Mouse (Mus musculus) heart, embryonic 15.5 days (tissue): ENCODE data around the gene Retnlb. TPM values are rescaled to one million over a fixed set of nuclear protein-coding genes. Genes with fewer than 3 reads are reported as not detected.
"Not testable (repeated sequence)": the region's sequence is repeated elsewhere in the genome, so short reads cannot be mapped to it uniquely, and the experiment has no call there.

ENCODE experiments used
- ATAC-seq: fragments of 200-750 bp; cut with Nextera tagmentation; replicated peaks from 2 replicates; pipeline ENCODE4 v1.8.0; 2017; ENCODE audit warnings: low read depth, moderate TSS enrichment; ENCODE audit not compliant: insufficient number of reproducible peaks, insufficient read depth, low FRiP score
- H3K27ac ChIP-seq: fragments of 300-500 bp; sonication (generic); 2 replicates; pipeline ENCODE4 v1.5.1; 2015; ENCODE audit warnings: mild to moderate bottlenecking, inconsistent platforms
- H3K27me3 ChIP-seq: fragments of 300-500 bp; sonication (generic); 2 replicates; pipeline ENCODE4 v1.6.1; 2015; ENCODE audit warnings: inconsistent platforms
- H3K36me3 ChIP-seq: fragments of 300-500 bp; sonication (generic); 2 replicates; pipeline ENCODE4 v1.6.1; 2015; ENCODE audit warnings: mild to moderate bottlenecking, inconsistent platforms
- H3K4me1 ChIP-seq: fragments of 300-500 bp; sonication (generic); replicated peaks from 2 replicates; pipeline ENCODE4 v1.6.1; 2015; ENCODE audit warnings: inconsistent platforms
- H3K4me2 ChIP-seq: fragments of 300-500 bp; sonication (generic); 2 replicates; pipeline ENCODE4 v1.6.1; 2015; ENCODE audit warnings: inconsistent platforms, mild to moderate bottlenecking, moderate library complexity
- H3K4me3 ChIP-seq: fragments of 300-500 bp; sonication (generic); 2 replicates; pipeline ENCODE4 v1.5.1; 2015; ENCODE audit warnings: mild to moderate bottlenecking, inconsistent platforms
- H3K9ac ChIP-seq: fragments of 300-500 bp; sonication (generic); 2 replicates; pipeline ENCODE4 v1.6.1; 2015; ENCODE audit warnings: mild to moderate bottlenecking, inconsistent platforms
- H3K9me3 ChIP-seq: fragments of 300-500 bp; sonication (generic); replicated peaks from 2 replicates; pipeline ENCODE4 v1.6.1; 2016; ENCODE audit warnings: inconsistent platforms
- WGBS: fragments of 180-500 bp; shearing (Covaris S2); methylation state at CpG from one replicate; pipeline ENCODE4 v1.1.7; 2015; ENCODE audit warnings: mixed read lengths; 5-methylcytosine and 5-hydroxymethylcytosine counted together
- polyA plus RNA-seq: library from polyadenylated mRNA; unstranded; fragments of >200 nt; fragmentation: Nextera tagmentation; extraction: Ambion mirVana; gene quantifications from 2 replicates; pipeline ENCODE4 v1.2.1, GENCODE M21; 2015

Gene Retnlb
- polyA plus RNA-seq, 1 experiment from 2014 or later: not detected

DNA sequence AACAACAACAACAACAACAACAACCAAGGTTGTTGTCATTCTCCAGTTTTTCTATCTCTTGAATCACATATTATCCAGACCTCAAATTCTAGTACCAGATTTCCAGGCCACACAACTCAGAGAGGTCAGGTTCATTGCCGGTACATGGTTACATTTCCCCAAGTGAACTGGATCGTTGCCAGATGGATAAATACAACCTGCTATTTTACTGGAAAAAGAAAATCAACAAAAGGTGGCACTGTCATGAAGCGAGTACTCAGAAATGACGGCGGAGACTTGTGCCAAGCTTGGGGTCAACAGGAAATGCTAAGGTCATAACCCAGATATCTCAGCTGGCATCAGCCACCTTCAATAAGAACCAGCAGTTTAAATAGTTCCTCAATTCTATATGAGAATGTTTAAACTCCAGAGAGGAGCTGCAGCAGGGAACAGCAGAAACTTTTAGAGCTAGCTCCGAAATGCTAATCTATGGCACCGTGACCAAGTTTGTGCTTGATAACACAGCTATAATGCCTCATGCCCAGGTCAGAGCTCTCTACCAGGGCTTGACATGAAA is 4.7 kb upstream of the Retnlb start:
- WGBS: 57% methylated on average over 7 of the region's 7 CpGs
- ATAC-seq: no peak

DNA sequence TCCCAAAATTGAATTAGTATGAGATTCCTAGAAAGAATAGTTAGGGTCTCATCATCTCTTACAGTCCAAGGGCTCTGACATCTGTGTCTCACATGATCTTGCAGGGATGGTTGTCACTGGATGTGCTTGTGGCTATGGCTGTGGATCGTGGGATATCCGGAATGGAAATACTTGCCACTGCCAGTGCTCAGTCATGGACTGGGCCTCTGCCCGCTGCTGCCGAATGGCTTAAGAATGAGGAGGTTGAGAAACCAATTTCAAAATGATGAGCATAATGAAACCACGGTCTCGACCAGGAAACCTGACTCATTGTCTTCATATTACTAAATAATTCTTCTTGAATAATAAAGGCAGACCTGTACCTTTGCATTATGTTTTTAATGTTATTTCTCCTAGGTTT is 1.9 kb downstream of the Retnlb start:
- H3K4me1 ChIP-seq: no peaks in the 10 kb centered on the region
- no peaks in the 10 kb centered on the region for H3K36me3 ChIP-seq
- no peak overlapping the region for H3K27ac ChIP-seq
- no peak overlapping the region for H3K4me3 ChIP-seq
- H3K9ac ChIP-seq: no peak overlapping the region
- ATAC-seq: no peak
- no peak overlapping the region for H3K4me2 ChIP-seq
- no peaks in the 10 kb centered on the region for H3K9me3 ChIP-seq
- WGBS: 86% methylated on average over 6 of the region's 6 CpGs
- H3K27me3 ChIP-seq: no peaks in the 10 kb centered on the region

More for the DNA sequence above, 4.7 kb upstream of the Retnlb start:
- Histone ChIP-seq H3K27ac (no peak overlapping the region), H3K4me1 (no peaks in the 10 kb centered on the region), H3K9me3 (no peaks in the 10 kb centered on the region), H3K4me2 (no peak overlapping the region), H3K36me3 (no peaks in the 10 kb centered on the region), H3K9ac (no peak overlapping the region), H3K27me3 (no peaks in the 10 kb centered on the region), H3K4me3 (no peak overlapping the region)

DNA sequence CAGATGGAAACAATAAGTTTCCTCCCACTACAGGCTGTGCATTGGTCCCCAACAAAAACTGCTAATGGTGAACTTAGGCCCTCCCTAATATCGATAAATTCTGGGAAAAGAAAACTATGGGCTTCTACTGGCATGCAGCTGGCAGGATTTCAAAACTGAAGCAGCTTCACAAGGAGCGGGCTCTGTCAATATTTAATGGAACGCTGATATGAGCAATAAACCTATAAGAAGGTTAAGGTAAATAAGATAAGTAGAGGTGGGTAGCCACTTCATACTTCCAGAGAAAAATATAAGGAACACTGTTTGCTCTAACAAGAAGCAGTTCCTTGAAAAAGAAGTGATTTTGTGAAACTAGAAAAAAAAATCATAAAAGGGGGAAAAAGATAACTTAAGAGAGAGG is 9.8 kb downstream of the Retnlb start:
- no peaks in the 10 kb centered on the region for H3K9me3 ChIP-seq
- no peaks in the 10 kb centered on the region for H3K27me3 ChIP-seq
- no peak overlapping the region for H3K4me3 ChIP-seq
- whole genome bisulfite sequencing: 69% methylated on average over 3 of the region's 3 CpGs
- no peak overlapping the region for H3K4me2 ChIP-seq
- no peak for ATAC-seq
- H3K9ac ChIP-seq: no peak overlapping the region
- H3K4me1 ChIP-seq: no peaks in the 10 kb centered on the region
- H3K36me3 ChIP-seq: no peaks in the 10 kb centered on the region
- H3K27ac ChIP-seq: no peak overlapping the region

DNA sequence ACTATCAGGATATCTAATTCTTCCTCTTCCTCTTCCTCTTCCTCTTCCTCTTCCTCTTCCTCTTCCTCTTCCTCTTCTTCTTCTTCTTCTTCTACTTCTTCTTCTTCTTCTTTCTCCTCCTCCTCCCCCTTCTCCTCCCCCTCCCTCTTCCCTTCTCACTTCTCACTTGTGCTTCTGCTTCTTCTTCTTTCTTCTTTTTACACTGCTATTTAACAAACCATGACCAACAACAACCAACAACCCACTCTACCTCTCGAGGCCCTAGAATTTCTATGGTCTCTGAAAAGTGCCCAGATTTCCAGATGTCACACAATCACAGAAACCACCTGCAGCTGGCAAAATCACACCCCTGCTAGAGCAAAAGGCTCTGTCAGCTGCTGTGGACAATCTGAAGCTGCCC is 11.0 kb downstream of the Retnlb start:
- H3K36me3 ChIP-seq: no peaks in the 10 kb centered on the region
- no peaks in the 10 kb centered on the region for H3K9me3 ChIP-seq
- no peak overlapping the region for H3K4me2 ChIP-seq
- H3K4me3 ChIP-seq: no peak overlapping the region
- H3K9ac ChIP-seq: no peak overlapping the region
- no peak overlapping the region for H3K27ac ChIP-seq
- no peaks in the 10 kb centered on the region for H3K4me1 ChIP-seq
- H3K27me3 ChIP-seq: no peaks in the 10 kb centered on the region
- 37% methylated on average over 1 of the region's 1 CpGs for WGBS
- no peak for ATAC-seq

DNA sequence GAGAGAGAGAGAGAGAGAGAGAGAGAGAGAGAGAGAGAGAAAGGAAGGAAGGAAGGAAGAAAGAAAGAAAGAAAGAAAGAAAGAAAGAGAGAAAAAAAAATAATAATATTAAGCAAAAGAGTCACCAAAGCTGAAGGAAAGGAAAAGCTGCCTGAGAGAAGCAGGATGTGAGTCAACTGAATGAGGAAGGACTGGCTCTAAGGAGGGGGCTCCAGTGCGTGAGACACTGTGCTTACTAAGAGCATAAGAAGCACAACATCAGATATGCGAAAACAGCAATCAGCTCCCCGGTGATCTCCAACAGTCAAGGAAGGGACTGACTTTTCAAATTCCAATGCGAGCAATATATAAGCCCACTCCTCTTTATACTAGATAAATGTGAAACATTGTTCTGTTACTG is 12.4 kb downstream of the Retnlb start:
- H3K4me1 ChIP-seq: no peaks in the 10 kb centered on the region
- no peaks in the 10 kb centered on the region for H3K9me3 ChIP-seq
- H3K27me3 ChIP-seq: no peaks in the 10 kb centered on the region
- no peaks in the 10 kb centered on the region for H3K36me3 ChIP-seq
- no peak for ATAC-seq
- H3K9ac ChIP-seq: no peak overlapping the region
- no peak overlapping the region for H3K4me2 ChIP-seq
- no peak overlapping the region for H3K27ac ChIP-seq
- WGBS: 64% methylated on average over 4 of the region's 4 CpGs
- H3K4me3 ChIP-seq: no peak overlapping the region

DNA sequence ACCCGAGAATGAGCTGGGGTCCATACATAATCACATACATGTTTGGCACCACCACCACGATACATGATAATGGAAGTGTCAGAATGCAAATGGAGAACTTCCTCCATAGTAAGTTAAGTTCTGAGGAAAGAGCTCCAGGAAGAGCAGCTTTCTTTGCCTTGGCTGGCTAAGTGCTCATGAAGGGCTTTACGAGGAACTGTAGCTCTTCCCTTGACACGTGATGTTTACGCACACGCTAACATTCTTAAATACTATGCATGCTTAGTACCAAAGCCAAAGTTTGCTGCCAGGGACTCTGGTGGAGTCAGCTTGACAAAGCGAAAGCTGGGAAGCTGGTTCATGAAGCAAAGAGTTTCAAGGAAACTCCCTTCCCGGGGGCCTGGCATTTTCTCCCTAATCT is 15.4 kb downstream of the Retnlb start:
- no peak for ATAC-seq
- Histone ChIP-seq H3K4me2 (no peak overlapping the region), H3K36me3 (no peaks in the 10 kb centered on the region), H3K9ac (no peak overlapping the region), H3K4me1 (no peaks in the 10 kb centered on the region), H3K27ac (no peak overlapping the region), H3K4me3 (no peak overlapping the region), H3K9me3 (no peaks in the 10 kb centered on the region), H3K27me3 (no peaks in the 10 kb centered on the region)
- 66% methylated on average over 8 of the region's 8 CpGs for WGBS

DNA sequence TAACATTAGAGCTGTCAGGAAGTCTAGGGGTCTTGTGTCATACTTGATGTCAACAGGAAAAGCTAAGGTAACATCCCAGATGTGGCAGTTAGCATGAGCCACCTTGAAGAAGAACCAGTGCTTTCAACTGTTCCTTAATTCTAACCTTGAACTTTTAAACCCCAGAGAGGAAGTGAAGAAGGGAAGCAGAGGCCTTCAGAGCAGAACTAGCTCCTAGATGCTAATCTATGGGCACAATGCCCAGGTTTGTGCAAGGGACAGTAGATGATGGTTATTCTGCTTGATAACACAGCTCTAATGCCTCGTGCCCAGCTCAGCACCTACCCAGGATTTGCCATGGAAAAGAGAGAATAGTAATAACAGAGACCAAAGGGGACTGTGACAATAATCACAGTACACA is 17.0 kb downstream of the Retnlb start:
- H3K4me1 ChIP-seq, H3K27ac ChIP-seq, H3K36me3 ChIP-seq, ATAC-seq, H3K4me2 ChIP-seq, H3K4me3 ChIP-seq, H3K27me3 ChIP-seq, H3K9ac ChIP-seq, H3K9me3 ChIP-seq: not testable (repeated sequence)
- WGBS: 43% methylated on average over 1 of the region's 1 CpGs

DNA sequence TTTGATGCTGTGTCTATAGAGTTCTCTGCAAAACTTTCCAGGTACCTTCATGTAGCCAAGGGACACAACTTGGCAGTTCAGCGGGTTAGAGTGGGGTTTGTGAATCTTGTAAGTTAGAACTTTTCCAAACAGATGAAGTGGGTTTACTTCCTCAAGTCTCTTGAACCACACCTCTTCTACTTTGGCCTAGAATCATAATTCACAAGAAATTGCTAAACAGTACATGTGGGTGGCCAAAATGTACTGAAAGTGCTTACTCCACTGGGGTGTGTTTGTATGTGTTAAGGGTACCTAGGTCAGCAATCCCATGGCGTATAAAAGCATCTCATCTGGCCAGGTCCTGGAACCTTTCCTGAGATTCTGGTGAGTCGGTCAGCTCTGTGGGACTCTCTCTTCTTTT is 25.6 kb downstream of the Retnlb start, which contains the start of gene Retnla:
Gene Retnla, plus strand, starts transcription at position 286 of the 400 bp plus-strand sequence.
- H3K4me3 ChIP-seq: no peak within 1 kb of the TSS
- H3K4me2 ChIP-seq: no peak within 1 kb of the TSS
- no peaks in the 10 kb centered on the region for H3K36me3 ChIP-seq
- no peaks in the 10 kb centered on the region for H3K9me3 ChIP-seq
- H3K27me3 ChIP-seq: no peaks in the 10 kb centered on the region
- H3K27ac ChIP-seq: no peak within 1 kb of the TSS
- H3K4me1 ChIP-seq: no peaks in the 10 kb centered on the region
- no peak within 1 kb of the TSS for H3K9ac ChIP-seq
- ATAC-seq: no peak
- WGBS: 74% methylated on average over 3 of the region's 3 CpGs

DNA sequence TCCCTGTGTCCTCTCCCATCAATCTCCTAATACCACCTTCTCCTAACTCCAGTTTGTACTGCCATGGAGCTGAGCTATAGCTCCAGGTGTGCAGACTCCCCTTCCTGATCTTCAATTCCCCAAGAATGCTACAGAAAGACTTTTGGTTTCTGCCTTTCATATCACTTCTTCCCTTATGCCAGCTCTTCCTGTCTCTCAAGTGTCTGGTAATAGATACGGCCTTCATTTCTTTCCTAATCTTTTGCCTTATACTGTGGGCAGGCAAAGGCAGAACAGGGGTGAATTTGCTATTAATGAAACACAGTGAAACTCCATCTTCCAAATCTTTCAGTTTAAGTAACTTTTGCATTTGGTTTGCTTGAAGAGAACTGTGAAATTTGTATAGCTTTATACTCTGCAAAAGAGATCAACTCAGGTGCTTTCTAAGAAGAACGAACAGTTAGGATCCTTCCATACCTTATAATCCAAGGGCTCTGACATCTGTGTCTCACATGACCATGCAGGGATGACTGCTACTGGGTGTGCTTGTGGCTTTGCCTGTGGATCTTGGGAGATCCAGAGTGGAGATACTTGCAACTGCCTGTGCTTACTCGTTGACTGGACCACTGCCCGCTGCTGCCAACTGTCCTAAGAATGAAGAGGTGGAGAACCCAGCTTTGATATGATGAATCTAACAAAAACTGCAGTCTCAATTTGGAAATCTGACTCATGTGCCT is 27.2 kb downstream of the Retnlb start:
- 84% methylated on average over 4 of the region's 4 CpGs for WGBS
- ATAC-seq: no peak
- Histone ChIP-seq H3K9me3 (no peaks in the 10 kb centered on the region), H3K27ac (no peak overlapping the region), H3K4me1 (no peaks in the 10 kb centered on the region), H3K36me3 (no peaks in the 10 kb centered on the region), H3K4me2 (no peak overlapping the region), H3K27me3 (no peaks in the 10 kb centered on the region), H3K9ac (no peak overlapping the region), H3K4me3 (no peak overlapping the region)

DNA sequence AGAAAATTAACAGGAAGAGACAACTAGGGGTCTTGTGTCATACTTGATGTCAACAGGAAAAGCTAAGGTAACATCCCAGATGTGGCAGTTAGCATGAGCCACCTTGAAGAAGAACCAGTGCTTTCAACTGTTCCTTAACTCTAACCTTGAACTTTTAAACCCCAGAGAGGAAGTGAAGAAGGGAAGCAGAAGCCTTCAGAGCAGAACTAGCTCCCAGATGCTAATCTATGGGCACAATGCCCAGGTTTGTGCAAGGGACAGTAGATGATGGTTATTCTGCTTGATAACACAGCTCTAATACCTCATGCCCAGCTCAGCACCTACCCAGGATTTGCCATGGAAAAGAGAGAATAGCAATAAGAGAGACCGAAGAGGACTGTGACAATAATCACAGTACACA is 48.3 kb downstream of the Retnlb start:
- H3K27ac ChIP-seq: not testable (repeated sequence)

DNA sequence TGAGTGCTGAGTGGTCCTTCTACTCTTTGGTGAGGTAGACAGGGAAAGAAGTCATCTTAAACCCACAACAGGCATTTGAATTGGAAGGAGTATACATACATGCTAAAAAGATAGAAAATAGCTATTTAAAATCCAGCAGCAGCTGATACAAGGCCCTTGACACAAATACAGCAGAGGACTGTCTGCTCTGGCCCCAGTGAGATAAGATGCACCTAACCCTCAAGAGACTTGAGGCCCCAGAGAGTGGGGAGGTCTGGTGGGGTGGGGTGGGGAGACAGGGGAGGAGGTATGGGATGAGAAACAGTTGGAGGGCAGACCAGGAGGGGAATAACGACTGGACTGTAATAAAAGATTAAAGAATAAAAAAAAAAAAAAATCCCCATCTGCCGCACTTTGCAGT is 51.0 kb downstream of the Retnlb start:
- no peaks in the 10 kb centered on the region for H3K36me3 ChIP-seq
- no peak for ATAC-seq
- no peaks in the 10 kb centered on the region for H3K4me1 ChIP-seq
- 60% methylated on average over 2 of the region's 2 CpGs for WGBS
- H3K9me3 ChIP-seq: no peaks in the 10 kb centered on the region
- no peak overlapping the region for H3K4me2 ChIP-seq
- H3K27me3 ChIP-seq: no peaks in the 10 kb centered on the region
- no peak overlapping the region for H3K4me3 ChIP-seq
- H3K9ac ChIP-seq: no peak overlapping the region
- no peak overlapping the region for H3K27ac ChIP-seq

More for the DNA sequence above, 48.3 kb downstream of the Retnlb start:
- H3K9ac ChIP-seq, ATAC-seq, H3K4me3 ChIP-seq, H3K9me3 ChIP-seq, H3K4me2 ChIP-seq, H3K27me3 ChIP-seq, H3K4me1 ChIP-seq, H3K36me3 ChIP-seq: not testable (repeated sequence)
- 83% methylated on average over 1 of the region's 1 CpGs for WGBS
